Mouse (Mus musculus): Measurements from ENCODE around the gene Gipc2. TPM values are rescaled to one million over a fixed set of nuclear protein-coding genes. Genes with fewer than 3 reads are reported as not detected.
A peak's percentile ranks its signal among the peaks of the same experiment; 100 is the strongest.

Gipc2 gene
- polyA plus RNA-seq (2015; fragmentation: Nextera tagmentation; extraction: Ambion mirVana): 43.7 and 45.7 TPM in 2 replicates

DNA sequence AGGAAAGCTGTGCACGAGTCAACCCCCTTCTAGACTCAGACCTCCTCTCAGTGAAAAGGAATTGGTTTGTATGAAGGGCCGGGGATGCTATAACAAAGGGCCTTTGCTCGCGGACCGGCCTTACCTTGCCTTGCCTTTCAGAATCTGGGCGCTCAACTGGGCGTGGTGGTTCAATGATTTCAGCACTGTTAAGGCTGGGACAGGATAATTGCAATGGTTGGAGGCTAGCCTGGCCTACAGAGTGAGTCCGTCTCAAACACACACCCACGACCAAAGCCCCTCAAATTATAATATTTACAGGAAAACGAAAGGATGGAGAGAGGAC, at the start of gene Gipc2:
TSS of gene Gipc2 (minus strand) at position 132 of the 325 bp plus-strand sequence.
- Histone ChIP-seq H3K9me3 (ENCODE audit: low read length) (0 out of 2 replicates have a peak, but pooled peaks cover 8% of the 10 kb centered on the region), H3K36me3 (ENCODE audit: insufficient read depth, low read length) (no peaks in the 10 kb centered on the region), H3K4me2 (replicated peaks; ENCODE audit: low read depth, low read length) (peak within 1 kb of the TSS; percentile 98), H3K4me1 (ENCODE audit: insufficient read depth, low read length) (peaks cover 18% of the 10 kb centered on the region), H3K27ac (ENCODE audit: low read length) (peak within 1 kb of the TSS; percentile 34; the same call in 1 of the 2 replicates), H3K9ac (replicated peaks; ENCODE audit: low read length) (peak within 1 kb of the TSS; percentile 70), H3K4me3 (ENCODE audit: low read length) (peak within 1 kb of the TSS; percentile 61), H3K27me3 (ENCODE audit: insufficient read depth, low read length) (0 out of 2 replicates have a peak, but pooled peaks cover 3% of the 10 kb centered on the region)
- WGBS: 10% methylated on average over 10 of the region's 10 CpGs
- no peak for ATAC-seq (ENCODE audit: low FRiP score, low TSS enrichment)

DNA sequence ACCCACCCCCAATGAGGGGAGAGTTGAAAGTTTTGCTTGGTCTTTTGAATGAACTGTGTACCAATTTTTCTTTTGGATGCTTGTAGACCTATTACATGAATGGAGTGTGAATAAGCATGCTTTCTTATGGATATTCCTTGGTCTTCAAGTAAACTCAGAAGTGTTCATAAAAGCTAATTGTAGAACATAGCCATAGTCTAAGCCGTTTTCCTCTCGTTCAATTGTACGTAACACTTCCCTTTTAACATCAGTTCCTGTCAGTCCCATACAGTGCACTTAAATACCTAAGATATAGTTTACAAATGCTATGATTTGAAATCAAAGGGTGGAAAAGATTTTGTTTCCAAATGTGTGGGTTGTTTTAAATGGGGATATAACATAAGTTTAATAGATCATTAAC, 47.4 kb upstream of the Gipc2 start:
- Histone ChIP-seq H3K27me3 (ENCODE audit: insufficient read depth, low read length) (no peaks in the 10 kb centered on the region), H3K4me3 (ENCODE audit: low read length) (peak overlapping the region; percentile 93)
- WGBS: 31% methylated on average over 3 of the region's 3 CpGs

DNA sequence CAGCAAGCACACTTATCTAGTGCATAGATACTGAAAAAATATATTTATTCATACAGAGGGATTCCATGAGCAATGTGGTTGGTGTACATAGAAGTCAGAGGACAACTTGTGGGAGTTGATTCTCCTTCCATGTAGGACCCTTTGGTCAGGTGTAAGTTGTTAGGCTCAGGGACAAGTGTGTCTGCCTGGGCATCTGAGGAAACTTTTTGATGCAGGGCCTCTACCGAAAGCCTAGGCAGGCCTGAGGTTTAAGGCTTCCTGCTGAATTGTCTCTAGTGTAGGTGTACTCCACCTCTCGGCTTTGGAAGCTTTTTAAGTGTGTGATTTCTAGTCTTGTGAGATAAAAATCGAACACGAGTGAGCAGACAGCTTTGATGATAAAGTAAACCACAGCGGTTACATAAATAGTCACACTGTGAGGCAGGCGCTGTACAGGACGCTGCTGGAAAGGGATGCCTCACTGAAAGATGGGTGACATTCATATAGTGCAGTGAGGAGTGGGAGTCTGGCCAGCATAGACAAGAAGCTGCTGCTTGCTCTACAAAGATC, 45.8 kb upstream of the Gipc2 start:
- Histone ChIP-seq H3K4me1 (ENCODE audit: insufficient read depth, low read length) (peaks cover 27% of the 10 kb centered on the region), H3K27ac (ENCODE audit: low read length) (no peak overlapping the region), H3K27me3 (ENCODE audit: insufficient read depth, low read length) (no peaks in the 10 kb centered on the region), H3K9me3 (ENCODE audit: low read length) (no peaks in the 10 kb centered on the region), H3K9ac (replicated peaks; ENCODE audit: low read length) (peak overlapping the region; percentile 100), H3K4me3 (ENCODE audit: low read length) (peak overlapping the region; percentile 93), H3K4me2 (replicated peaks; ENCODE audit: low read depth, low read length) (peak overlapping the region; percentile 89), H3K36me3 (ENCODE audit: insufficient read depth, low read length) (peaks cover 12% of the 10 kb centered on the region; the same call in 1 of the 2 replicates)
- ATAC-seq (ENCODE audit: low FRiP score, low TSS enrichment): no peak
- WGBS: 15% methylated on average over 7 of the region's 7 CpGs

More for the DNA sequence above, 47.4 kb upstream of the Gipc2 start:
- peaks cover 26% of the 10 kb centered on the region for H3K4me1 ChIP-seq (ENCODE audit: insufficient read depth, low read length)
- no peaks in the 10 kb centered on the region for H3K9me3 ChIP-seq (ENCODE audit: low read length)
- no peak overlapping the region for H3K9ac ChIP-seq (replicated peaks; ENCODE audit: low read length)
- H3K4me2 ChIP-seq (replicated peaks; ENCODE audit: low read depth, low read length): peak overlapping the region; percentile 89
- no peak for ATAC-seq (ENCODE audit: low FRiP score, low TSS enrichment)
- H3K36me3 ChIP-seq (ENCODE audit: insufficient read depth, low read length): peaks cover 24% of the 10 kb centered on the region
- no peak overlapping the region for H3K27ac ChIP-seq (ENCODE audit: low read length)

DNA sequence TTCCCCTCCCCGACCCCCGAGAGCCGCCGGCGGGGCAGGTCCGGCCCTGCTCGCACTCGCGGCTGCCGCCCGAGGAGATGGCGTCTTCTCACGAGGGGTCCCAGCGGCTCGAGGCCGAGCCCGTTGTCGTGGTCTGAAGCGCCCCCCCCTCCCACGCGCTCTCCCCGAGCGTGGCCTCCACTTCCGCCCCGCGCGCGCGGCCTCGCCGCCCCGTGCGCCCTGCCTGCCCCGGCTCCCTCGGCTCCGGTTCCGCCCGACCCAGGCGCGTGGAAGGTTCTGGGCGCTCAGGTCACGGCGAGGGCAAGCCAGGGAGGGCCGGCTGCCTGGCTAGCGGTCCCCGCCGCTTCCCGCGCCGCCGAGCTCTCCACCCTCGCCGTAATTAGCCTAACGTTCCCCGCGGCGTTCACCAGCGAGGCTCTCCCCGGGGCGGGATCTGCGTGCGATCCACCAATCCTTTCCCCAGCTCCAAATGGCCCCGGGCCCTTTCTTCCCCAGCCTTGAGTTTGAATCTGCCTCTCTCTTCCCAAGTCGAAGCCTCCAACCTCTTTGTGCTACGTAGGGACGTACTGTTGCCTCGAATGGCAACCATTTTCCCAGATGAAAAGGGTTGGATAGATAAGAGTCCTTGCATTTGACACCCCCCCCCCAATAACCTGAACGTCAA, 44.8 kb upstream of the Gipc2 start:
- peak overlapping the region; percentile 96 for H3K27ac ChIP-seq (ENCODE audit: low read length)
- H3K9ac ChIP-seq (replicated peaks; ENCODE audit: low read length): peak overlapping the region; percentile 100
- peak overlapping the region; percentile 89 for H3K4me2 ChIP-seq (replicated peaks; ENCODE audit: low read depth, low read length)
- H3K4me1 ChIP-seq (ENCODE audit: insufficient read depth, low read length): peaks cover 27% of the 10 kb centered on the region
- under 1% methylated on average over 52 of the region's 68 CpGs for WGBS
- no peaks in the 10 kb centered on the region for H3K27me3 ChIP-seq (ENCODE audit: insufficient read depth, low read length)
- peak; percentile 69 for ATAC-seq (ENCODE audit: low FRiP score, low TSS enrichment)
- H3K36me3 ChIP-seq (ENCODE audit: insufficient read depth, low read length): peaks cover 5% of the 10 kb centered on the region; the same call in 1 of the 2 replicates
- peak overlapping the region; percentile 93 for H3K4me3 ChIP-seq (ENCODE audit: low read length)
- no peaks in the 10 kb centered on the region for H3K9me3 ChIP-seq (ENCODE audit: low read length)

DNA sequence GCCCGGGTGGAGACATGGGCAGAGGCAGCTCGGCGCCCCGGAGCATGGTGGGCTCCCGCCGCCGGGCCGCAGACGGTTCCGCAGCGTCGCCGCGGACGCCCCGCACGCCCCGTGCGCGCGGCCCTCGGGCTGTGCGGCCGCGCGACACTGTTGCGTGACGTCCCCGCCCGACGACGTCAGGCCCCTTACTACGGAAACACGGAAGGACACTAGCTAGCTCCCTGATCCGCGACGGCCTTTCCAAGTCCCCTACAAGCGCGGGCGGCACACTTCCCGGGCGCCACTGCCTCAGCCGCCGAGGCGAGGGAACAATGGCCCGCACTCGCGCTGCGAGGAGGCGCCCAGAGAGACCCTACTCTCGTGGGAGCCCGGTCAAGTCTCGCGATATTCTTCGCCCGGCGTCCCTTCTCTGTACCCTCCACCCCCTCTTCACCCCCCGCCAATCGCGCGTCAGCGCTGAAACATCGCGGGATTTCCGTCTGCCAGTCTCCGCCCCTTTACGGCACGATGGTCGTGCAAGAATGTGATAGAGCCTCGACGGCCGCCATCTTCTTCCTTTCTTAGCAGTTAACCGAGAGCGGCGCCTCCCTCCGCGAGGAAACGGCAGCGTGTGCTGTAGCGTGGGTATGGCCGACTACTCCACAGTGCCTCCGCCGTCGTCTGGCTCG, 44.1 kb upstream of the Gipc2 start, which contains the start of the genes Dnajb4 and Fubp1:
TSS of gene Dnajb4 (minus strand) at position 336 of the 668 bp plus-strand sequence.
TSS of gene Fubp1 (plus strand) at position 456 of the 668 bp plus-strand sequence.
- under 1% methylated on average over 85 of the region's 85 CpGs for WGBS
- Histone ChIP-seq H3K9ac (replicated peaks; ENCODE audit: low read length) (peak within 1 kb of the TSS; percentile 100), H3K9me3 (ENCODE audit: low read length) (no peaks in the 10 kb centered on the region), H3K27ac (ENCODE audit: low read length) (peak within 1 kb of the TSS; percentile 98), H3K27me3 (ENCODE audit: insufficient read depth, low read length) (no peaks in the 10 kb centered on the region), H3K4me1 (ENCODE audit: insufficient read depth, low read length) (peaks cover 27% of the 10 kb centered on the region), H3K4me3 (ENCODE audit: low read length) (peak within 1 kb of the TSS; percentile 93), H3K36me3 (ENCODE audit: insufficient read depth, low read length) (no peaks in the 10 kb centered on the region), H3K4me2 (replicated peaks; ENCODE audit: low read depth, low read length) (peak within 1 kb of the TSS; percentile 89)
- peak; percentile 98 for ATAC-seq (ENCODE audit: low FRiP score, low TSS enrichment)

DNA sequence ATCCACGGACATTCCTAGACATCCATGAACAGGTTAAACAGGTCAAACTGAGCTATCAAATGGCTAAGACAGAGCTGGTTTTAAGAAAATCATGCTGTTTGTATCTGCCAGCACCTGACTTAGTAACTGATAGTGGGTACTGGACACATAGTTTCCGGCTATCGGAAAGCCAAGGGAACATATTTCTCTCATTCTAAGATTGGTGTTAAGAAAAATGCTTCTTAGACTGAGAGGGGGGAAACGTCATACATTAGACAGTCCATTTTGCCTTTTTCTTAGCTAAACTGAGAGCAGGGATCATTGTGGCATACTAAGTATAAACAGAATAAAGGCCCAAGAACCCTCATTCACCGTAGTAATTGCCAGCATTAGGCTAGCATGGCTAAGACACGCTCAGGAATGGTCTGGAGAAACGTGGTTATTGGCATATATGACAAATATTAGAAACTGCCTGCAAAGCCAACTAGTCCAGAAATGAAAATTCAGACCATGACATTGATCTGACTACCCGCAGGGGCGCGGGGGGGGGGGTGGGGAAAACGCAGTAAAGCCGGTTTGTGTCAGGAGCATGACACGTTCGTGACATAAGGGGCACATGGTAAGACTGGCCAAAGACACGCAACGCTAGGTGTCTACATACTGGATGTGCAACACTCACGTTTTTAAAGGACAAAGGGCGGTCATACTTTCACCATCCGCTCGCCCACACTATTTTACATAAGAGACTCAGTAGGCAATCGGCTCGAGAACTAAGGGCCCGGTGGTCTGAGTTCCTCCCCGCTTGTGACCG, 43.3 kb upstream of the Gipc2 start:
- ATAC-seq (ENCODE audit: low FRiP score, low TSS enrichment): peak; percentile 31; the same call in 1 of the 2 replicates
- H3K9ac ChIP-seq (replicated peaks; ENCODE audit: low read length): peak overlapping the region; percentile 95
- no peaks in the 10 kb centered on the region for H3K27me3 ChIP-seq (ENCODE audit: insufficient read depth, low read length)
- WGBS: 2% methylated on average over 25 of the region's 25 CpGs
- H3K9me3 ChIP-seq (ENCODE audit: low read length): no peaks in the 10 kb centered on the region
- H3K27ac ChIP-seq (ENCODE audit: low read length): peak overlapping the region; percentile 98
- H3K36me3 ChIP-seq (ENCODE audit: insufficient read depth, low read length): no peaks in the 10 kb centered on the region
- H3K4me3 ChIP-seq (ENCODE audit: low read length): peak overlapping the region; percentile 93
- peaks cover 27% of the 10 kb centered on the region for H3K4me1 ChIP-seq (ENCODE audit: insufficient read depth, low read length)
- peak overlapping the region; percentile 80 for H3K4me2 ChIP-seq (replicated peaks; ENCODE audit: low read depth, low read length)

DNA sequence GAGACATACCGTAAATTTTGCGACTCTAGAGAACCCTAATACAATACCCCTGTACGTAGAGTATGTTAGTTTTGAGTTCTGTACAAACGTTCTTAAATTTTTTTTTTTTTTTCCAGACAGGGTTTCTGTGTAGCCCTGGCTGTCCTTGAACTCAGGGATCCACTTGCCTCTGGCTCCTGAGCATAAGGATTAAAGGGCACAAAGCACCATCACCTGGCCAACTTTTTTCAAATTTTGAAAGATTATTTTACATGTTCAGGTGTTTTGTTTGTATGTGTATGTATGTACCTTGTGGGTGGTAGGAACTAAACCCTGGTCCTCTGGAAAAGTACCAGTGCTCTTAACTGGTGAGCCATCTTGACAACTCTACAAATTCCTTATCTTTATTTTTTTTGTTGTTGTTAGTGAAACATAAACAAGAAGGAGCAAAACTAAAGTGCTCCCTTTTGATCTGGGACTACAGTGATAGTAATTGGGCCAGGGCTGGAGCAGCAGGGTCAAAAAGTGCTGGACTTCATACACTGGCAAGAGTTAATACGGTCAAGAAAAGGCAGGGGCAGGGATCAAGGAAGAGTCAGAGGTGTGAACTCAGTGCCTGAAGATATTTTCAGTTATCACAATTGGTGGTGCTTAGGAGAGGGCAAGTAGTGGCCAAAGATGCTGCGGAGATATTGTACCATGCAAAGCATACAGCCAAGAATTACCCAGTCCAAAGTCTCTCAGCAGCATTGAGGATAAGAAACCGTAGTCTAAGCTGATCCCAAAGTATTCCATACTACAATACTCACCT, 42.3 kb upstream of the Gipc2 start:
- no peak overlapping the region for H3K4me3 ChIP-seq (ENCODE audit: low read length)
- no peaks in the 10 kb centered on the region for H3K9me3 ChIP-seq (ENCODE audit: low read length)
- no peaks in the 10 kb centered on the region for H3K27me3 ChIP-seq (ENCODE audit: insufficient read depth, low read length)
- no peak overlapping the region for H3K9ac ChIP-seq (replicated peaks; ENCODE audit: low read length)
- H3K27ac ChIP-seq (ENCODE audit: low read length): no peak overlapping the region
- no peaks in the 10 kb centered on the region for H3K36me3 ChIP-seq (ENCODE audit: insufficient read depth, low read length)
- peaks cover 25% of the 10 kb centered on the region for H3K4me1 ChIP-seq (ENCODE audit: insufficient read depth, low read length)
- H3K4me2 ChIP-seq (replicated peaks; ENCODE audit: low read depth, low read length): no peak overlapping the region; the same call in 1 of the 2 replicates
- whole genome bisulfite sequencing: 90% methylated on average over 7 of the region's 7 CpGs
- ATAC-seq (ENCODE audit: low FRiP score, low TSS enrichment): no peak

DNA sequence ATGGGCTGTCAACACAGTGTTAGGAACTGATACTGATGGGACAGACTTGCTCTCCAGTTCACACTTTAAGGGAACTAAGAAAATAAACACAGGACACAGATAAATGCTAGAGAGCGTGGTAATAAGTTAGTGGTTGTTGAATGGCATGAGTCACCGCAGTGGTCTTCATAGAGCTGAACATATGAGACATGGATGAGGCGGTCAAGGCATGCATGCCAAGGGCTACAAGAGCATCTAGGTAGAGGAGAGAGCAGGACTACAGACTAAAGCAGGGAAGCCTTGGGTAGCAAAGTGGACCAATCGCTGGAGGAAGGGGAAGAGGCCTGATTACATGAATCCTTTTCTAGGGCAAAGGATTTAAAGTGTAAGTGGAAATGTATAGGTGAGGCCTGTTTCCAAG, 41.1 kb upstream of the Gipc2 start:
- H3K36me3 ChIP-seq (ENCODE audit: insufficient read depth, low read length): no peaks in the 10 kb centered on the region
- H3K27ac ChIP-seq (ENCODE audit: low read length): no peak overlapping the region
- H3K4me3 ChIP-seq (ENCODE audit: low read length): no peak overlapping the region
- H3K4me2 ChIP-seq (replicated peaks; ENCODE audit: low read depth, low read length): no peak overlapping the region
- ATAC-seq (ENCODE audit: low FRiP score, low TSS enrichment): no peak
- H3K27me3 ChIP-seq (ENCODE audit: insufficient read depth, low read length): no peaks in the 10 kb centered on the region
- WGBS: 94% methylated on average over 4 of the region's 4 CpGs
- no peak overlapping the region for H3K9ac ChIP-seq (replicated peaks; ENCODE audit: low read length)
- H3K9me3 ChIP-seq (ENCODE audit: low read length): no peaks in the 10 kb centered on the region
- H3K4me1 ChIP-seq (ENCODE audit: insufficient read depth, low read length): peaks cover 13% of the 10 kb centered on the region

DNA sequence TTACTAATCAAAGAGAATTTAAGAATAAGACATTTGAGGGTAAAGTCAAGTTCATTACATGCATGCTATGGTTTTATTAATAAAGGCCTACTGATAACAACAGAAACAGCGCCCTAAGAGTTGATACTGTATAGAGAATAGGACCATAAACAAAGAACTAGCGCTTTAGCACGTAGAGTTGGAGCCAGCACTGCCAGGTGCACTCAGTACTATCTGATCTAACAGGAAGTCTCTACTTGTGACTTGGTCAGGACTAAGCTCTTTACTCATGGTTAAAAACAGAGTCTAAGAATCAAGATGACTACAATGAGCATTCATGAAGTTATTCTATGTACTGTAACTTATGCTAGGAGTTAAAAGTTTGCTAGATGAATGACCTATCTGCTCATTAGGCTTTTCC, 38.5 kb upstream of the Gipc2 start:
- Histone ChIP-seq H3K27me3 (ENCODE audit: insufficient read depth, low read length) (no peaks in the 10 kb centered on the region), H3K9me3 (ENCODE audit: low read length) (no peaks in the 10 kb centered on the region), H3K27ac (ENCODE audit: low read length) (no peak overlapping the region), H3K36me3 (ENCODE audit: insufficient read depth, low read length) (no peaks in the 10 kb centered on the region), H3K9ac (replicated peaks; ENCODE audit: low read length) (no peak overlapping the region), H3K4me2 (replicated peaks; ENCODE audit: low read depth, low read length) (no peak overlapping the region), H3K4me1 (ENCODE audit: insufficient read depth, low read length) (peaks cover 8% of the 10 kb centered on the region), H3K4me3 (ENCODE audit: low read length) (no peak overlapping the region)
- no peak for ATAC-seq (ENCODE audit: low FRiP score, low TSS enrichment)
- 73% methylated on average over 3 of the region's 3 CpGs for WGBS

All from kidney, embryonic 16.5 days (tissue).